Mouse (Mus musculus): ENCODE measurements around the gene Ern1. TPM values are rescaled to one million over a fixed set of nuclear protein-coding genes. Genes with fewer than 3 reads are reported as not detected.

Ern1 gene
- polyA plus RNA-seq, 1 experiment from 2014 or later: 5.9 TPM

- 47% methylated on average over 5 of the region's 5 CpGs for WGBS
- Histone ChIP-seq H3K27me3 (no peaks in the 10 kb centered on the region), H3K4me1 (no peaks in the 10 kb centered on the region), H3K4me2 (no peak overlapping the region), H3K9ac (no peak overlapping the region), H3K9me3 (no peaks in the 10 kb centered on the region), H3K4me3 (no peak overlapping the region), H3K27ac (no peak overlapping the region), H3K36me3 (no peaks in the 10 kb centered on the region)
- ATAC-seq (ENCODE audit: insufficient number of reproducible peaks, low FRiP score, low TSS enrichment, low read depth): no peak
Observed at GRCm38 (mm10) chr11:106350853-106351252, 136.8 kb downstream of the Ern1 start.

GRCm38 (mm10) chr11:106349772-106350171 lies 137.9 kb downstream of the Ern1 start:
- H3K4me3 ChIP-seq: no peak overlapping the region

GRCm38 (mm10) chr11:106344910-106345309 lies 142.7 kb downstream of the Ern1 start:
- Histone ChIP-seq H3K9me3 (no peaks in the 10 kb centered on the region), H3K36me3 (no peaks in the 10 kb centered on the region), H3K27me3 (no peaks in the 10 kb centered on the region), H3K4me1 (no peaks in the 10 kb centered on the region), H3K27ac (no peak overlapping the region), H3K4me3 (no peak overlapping the region), H3K4me2 (no peak overlapping the region), H3K9ac (no peak overlapping the region)
- WGBS: 41% methylated on average over 6 of the region's 6 CpGs
- no peak for ATAC-seq (ENCODE audit: insufficient number of reproducible peaks, low FRiP score, low TSS enrichment, low read depth)

More at GRCm38 (mm10) chr11:106349772-106350171, 137.9 kb downstream of the Ern1 start:
- Histone ChIP-seq H3K4me1 (no peaks in the 10 kb centered on the region), H3K27ac (no peak overlapping the region), H3K9ac (no peak overlapping the region), H3K27me3 (no peaks in the 10 kb centered on the region), H3K4me2 (no peak overlapping the region), H3K36me3 (no peaks in the 10 kb centered on the region), H3K9me3 (no peaks in the 10 kb centered on the region)
- WGBS: 78% methylated on average over 6 of the region's 6 CpGs
- ATAC-seq (ENCODE audit: insufficient number of reproducible peaks, low FRiP score, low TSS enrichment, low read depth): no peak

Other genes starting within 250 kb of the Ern1 start
- 50.8 and 52.7 TPM in 2 replicates for gene Ftsj3, start 231.8 kb downstream of the Ern1 start, polyA plus RNA-seq (2015; fragmentation: Nextera tagmentation; extraction: Ambion mirVana)
- gene Psmc5, start 231.7 kb downstream of the Ern1 start, polyA plus RNA-seq (2015; fragmentation: Nextera tagmentation; extraction: Ambion mirVana): 276 and 309 TPM in 2 replicates
- 90.6 and 110 TPM in 2 replicates for gene Smarcd2, start 214.9 kb downstream of the Ern1 start, polyA plus RNA-seq (2015; fragmentation: Nextera tagmentation; extraction: Ambion mirVana)
- 0.41 and 0.53 TPM in 2 replicates for gene Tcam1, start 211.2 kb downstream of the Ern1 start, polyA plus RNA-seq (2015; fragmentation: Nextera tagmentation; extraction: Ambion mirVana)
- not detected in 2 replicates for gene Gh, start 186.0 kb downstream of the Ern1 start, polyA plus RNA-seq (2015; fragmentation: Nextera tagmentation; extraction: Ambion mirVana)
- gene Cd79b, start 173.1 kb downstream of the Ern1 start, polyA plus RNA-seq (2015; fragmentation: Nextera tagmentation; extraction: Ambion mirVana): 2.9 and 3.7 TPM in 2 replicates
- 0.46 and 1.8 TPM in 2 replicates for gene Scn4a, start 134.6 kb downstream of the Ern1 start, polyA plus RNA-seq (2015; fragmentation: Nextera tagmentation; extraction: Ambion mirVana)
- 0.38 and 0.70 TPM in 2 replicates for gene Prr29, start 122.4 kb downstream of the Ern1 start, polyA plus RNA-seq (2015; fragmentation: Nextera tagmentation; extraction: Ambion mirVana)
- 39.1 and 46.1 TPM in 2 replicates for gene Icam2, start 99.8 kb downstream of the Ern1 start, polyA plus RNA-seq (2015; fragmentation: Nextera tagmentation; extraction: Ambion mirVana)
- 10.4 and 10.9 TPM in 2 replicates for gene Tex2, start 125.6 kb upstream of the Ern1 start, polyA plus RNA-seq (2015; fragmentation: Nextera tagmentation; extraction: Ambion mirVana)